Mouse (Mus musculus): ENCODE measurements around the gene Tmem54.

The Tmem54 gene

DNA sequence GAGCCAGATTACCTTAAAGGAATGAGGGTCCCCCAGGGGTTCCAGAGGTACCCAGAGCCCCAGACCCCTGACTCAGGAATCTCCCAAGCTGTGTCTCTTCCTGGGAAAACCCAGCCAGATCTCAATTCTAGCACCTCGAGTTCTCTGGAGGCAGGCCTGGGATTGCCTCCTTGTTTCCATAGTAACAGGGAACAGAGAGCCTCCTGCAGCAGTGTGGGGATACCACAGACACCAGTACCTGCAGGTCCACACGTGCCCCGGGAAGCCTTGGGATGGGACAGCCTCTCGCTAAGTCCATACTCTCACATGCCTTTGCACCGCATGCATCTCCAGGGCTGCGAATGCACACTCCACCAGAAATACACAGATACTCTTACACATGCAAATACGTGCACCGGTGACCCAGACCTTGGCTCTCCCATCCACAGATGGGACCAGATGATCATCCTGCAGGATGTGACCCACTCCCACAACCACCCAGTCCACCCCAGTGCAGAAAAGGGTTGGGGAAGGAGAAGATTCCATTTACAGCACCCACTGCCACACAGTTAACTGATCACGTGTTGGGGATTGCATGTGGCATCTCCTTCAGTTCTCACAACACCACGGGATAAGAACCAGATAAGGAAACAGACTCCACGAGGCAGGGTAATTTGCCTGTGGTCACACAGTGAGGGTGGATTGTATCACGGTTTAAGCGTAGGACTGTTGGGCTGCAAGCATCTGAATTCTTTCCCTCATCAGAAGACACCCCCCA lies 23.4 kb downstream of the Tmem54 start:
- no peak for DNase-seq (ENCODE audit: inconsistent age in 2 of 2, low spot score in 1 of 2)

DNA sequence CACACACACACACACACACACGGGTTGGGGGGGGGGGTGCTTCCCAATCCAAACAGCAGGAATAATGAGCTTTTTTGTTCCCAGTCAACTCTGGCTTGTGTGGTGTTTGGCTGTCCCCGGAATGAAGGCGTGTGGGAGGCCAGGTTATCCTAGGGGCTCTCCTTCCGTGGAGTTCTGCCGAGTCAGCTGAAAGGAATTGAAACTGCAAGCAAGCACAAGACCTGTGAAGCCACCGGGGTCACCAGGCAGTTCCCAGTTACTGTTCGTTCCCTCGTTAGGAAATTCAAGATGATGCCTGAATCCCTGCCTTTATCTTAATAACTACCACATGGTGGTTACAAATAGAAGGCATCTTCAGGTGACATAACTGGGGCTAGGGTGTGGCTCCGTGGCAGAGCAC lies 24.0 kb downstream of the Tmem54 start:
- no peak for DNase-seq (ENCODE audit: inconsistent age in 2 of 2, low spot score in 1 of 2)

DNA sequence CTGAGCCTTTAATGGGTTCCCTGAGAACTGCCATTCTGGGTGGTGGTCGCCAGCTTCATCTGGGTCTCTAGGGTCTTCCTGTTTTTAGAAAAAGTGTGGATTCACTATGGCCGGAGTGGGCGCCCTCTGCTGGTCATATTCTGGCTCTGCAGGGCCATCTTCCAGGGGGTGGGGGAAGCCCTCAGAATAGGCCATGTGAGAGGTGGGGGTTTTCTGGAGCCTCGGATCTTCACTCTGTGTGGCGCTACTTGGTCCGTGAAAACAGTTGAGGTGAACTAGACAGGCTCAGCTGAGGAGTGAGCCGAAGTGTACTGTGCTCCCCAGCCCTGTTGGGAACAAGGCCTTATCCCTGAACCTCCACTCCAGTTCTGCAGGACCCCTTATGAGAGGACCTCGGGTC lies 24.8 kb downstream of the Tmem54 start:
- DNase-seq (ENCODE audit: inconsistent age in 2 of 2, low spot score in 1 of 2), result peak in 1 of 2 experiments; percentile 74

DNA sequence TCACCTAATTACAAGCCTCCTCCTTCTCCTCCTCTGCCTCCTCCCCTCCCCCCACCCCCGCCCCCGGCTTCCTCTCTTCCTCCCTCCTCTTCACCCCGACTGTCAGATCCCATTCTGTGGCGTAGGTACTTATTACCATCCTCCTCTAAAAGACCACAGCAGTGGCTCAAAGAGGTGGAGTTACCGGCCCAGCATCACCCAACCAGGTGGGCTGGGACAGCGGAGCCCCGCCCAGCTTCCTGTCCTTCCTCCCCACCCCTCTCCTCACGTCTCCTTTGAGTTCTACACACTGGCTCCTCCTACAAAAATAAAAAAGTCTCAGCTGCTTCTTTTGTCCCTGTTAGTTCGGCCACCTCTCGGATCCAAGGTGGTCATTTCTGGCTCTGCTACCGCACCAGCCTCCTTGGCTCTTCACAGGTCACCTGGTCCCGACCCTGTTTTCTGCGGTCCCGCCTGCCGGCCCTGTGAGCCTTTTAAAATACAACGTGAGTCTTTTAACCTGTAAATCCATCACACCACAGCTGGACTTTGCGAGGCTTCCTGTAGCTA lies 25.5 kb downstream of the Tmem54 start:
- no peak for DNase-seq (ENCODE audit: inconsistent age in 2 of 2, low spot score in 1 of 2)

DNA sequence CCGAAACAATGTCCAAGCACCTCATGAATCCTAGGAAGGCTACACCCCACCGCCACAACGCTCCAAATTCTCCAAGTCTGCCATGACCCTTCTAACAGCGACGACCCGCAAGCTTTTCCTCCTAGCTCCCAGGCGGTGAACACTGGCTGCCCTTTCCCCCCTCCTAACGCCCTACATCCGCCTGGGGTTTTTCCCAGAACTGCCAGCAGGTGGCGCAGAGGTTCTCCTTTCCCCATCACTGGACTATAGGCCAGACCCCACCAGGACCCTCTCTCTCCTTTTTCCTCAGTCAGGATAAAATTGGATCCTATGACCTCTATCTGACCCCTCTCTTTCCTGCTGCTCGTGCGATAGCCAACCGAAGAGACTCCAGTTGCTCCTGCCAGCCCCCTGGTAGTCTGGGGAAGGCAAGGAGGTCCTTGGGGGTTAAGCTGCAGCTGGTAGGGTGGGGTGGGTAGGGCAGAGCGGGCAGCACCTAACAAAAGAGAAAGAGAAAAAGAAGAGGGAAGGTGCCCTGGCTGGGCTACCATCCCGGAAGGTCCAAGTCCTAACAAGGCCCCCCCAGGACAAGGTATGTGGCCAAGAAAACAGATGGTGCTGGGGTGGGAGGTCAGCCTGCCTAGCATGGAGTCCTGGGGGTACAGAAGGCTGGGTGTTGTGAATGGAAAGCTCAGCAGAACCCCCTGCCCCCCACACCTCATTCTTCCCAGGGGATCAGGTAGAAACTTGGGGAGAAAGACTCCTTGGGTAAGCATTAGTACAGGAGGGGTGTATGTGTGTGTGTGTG lies 29.6 kb downstream of the Tmem54 start:
- peak; percentile 70 to 91 for DNase-seq (ENCODE audit: inconsistent age in 2 of 2, low spot score in 1 of 2)

DNA sequence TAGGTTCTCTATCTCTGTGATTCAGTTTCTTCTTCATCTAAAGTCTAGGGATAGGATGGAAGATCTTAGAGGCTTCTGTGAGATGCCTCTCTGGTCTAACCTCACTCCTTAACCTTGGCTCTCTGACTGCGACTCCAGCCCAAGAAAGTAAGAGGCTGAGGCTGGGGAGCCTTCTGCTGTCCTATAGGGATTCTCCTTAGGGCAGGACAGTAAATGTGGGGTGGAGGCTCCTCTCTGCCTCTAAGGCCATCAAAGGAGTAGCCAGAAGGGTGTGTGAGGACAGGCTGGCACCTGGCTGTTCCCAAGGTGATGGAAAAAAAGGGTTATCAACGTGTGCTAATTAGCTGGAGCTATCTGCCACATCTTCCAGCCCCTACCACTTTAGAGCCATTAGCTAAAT lies 30.3 kb downstream of the Tmem54 start:
- no peak for DNase-seq (ENCODE audit: inconsistent age in 2 of 2, low spot score in 1 of 2)

DNA sequence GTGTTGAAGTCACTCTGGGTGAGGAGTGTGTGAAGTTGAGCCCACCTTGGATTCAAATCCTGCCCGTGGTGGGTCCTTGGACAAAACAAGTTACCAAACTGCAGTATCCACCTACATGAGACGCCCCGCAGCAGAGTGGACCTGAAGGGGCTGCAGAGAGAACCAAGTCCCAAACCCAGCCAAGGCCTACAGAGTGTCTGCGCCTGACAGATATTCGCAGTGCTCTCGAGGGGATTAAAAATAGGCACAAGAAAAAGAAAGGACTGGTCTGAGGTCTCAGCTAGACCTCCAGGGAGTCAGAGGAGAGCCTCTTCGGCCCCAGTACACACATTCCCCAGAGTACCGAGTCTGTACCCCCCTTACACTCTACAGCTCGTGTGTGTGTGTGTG lies 30.8 kb downstream of the Tmem54 start:
- DNase-seq (ENCODE audit: inconsistent age in 2 of 2, low spot score in 1 of 2), result no peak

DNA sequence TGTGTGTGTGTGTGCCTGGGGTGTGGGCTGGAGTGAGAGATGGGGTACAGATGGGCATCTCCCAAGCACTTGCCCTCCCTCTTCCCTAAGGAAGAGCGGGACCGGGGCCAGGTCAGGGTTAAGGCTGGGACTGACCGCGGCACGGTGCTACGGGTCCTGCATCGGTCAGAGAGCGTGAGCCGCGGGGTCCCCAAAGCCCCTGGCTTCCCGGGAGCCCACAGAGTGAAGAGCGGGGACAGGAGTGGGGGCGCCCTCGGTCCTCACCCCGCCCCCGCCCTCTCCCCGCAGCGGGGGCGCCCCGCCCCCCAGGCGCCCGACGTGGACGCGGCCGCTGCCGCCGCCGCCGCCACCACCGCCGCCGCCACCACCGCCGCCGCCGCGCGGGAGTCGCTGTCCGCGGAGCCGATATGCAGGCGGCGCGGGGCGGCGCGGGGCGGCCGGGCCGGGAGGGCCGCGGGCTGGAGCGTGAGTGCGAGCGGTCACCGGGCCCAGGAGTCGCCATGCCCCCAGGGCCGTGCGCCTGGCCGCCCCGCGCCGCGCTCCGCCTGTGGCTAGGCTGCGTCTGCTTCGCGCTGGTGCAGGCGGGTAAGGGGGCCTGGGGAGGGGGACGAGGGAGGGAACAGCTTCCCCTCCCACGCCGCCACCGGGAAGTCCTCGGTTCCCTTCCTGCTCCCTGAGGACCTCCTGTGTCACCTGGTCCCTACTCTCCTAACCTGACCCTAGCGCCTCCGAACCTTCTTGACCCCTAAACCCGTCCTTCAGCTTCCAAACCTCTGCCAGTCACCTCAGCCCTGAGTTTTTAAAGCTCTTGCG lies 31.4 kb downstream of the Tmem54 start, which contains the start of gene Fndc5:
Fndc5 (plus strand) TSS at position 421 of the 813 bp plus-strand sequence.
- DNase-seq (ENCODE audit: inconsistent age in 2 of 2, low spot score in 1 of 2), result peak in 1 of 2 experiments; percentile 59

DNA sequence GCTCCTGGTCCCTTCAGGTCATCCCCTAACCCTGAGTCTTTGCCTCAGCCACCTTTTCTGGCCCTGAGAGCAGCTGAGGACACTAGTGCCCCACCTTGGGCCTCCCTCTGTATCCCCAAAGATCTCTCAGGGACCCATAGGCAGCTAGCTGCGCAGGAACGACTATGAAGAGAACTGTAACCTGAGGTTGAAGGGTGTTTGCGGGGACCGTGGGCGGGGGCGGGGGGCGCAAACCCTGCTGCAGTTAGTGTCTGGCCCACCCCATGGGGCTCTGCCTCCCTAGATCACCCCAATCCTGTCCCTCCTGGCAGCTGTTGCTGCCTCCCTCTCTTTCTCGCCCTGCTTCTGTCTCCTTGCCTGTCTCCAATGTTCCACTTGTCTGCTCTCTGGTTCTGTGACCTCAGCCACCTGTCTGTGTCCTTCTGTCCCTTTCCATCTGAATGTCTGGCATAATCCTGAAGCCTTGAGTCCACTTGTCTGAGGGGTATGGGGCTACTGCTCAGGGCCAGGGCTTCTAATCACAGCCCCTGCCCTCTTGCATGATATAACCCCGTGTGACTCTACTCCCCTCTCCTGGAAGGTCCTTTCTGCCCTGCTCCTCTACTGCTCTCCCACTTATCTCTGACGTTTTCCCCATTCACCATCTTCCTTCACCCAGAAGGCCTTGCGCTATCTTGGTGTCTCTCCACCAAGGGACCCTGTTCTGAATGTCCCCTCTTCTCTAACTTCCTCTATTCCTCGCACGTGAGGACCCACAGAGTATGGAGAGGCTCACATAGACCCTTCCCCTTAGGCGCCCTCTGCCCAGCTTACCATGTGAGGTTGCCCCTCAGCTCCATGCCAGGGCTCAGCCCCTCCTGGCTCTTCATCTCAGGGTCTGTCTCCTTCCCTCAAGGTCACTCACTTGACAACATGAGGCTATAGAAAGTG lies 32.3 kb downstream of the Tmem54 start:
- DNase-seq (ENCODE audit: inconsistent age in 2 of 2, low spot score in 1 of 2), result no peak

DNA sequence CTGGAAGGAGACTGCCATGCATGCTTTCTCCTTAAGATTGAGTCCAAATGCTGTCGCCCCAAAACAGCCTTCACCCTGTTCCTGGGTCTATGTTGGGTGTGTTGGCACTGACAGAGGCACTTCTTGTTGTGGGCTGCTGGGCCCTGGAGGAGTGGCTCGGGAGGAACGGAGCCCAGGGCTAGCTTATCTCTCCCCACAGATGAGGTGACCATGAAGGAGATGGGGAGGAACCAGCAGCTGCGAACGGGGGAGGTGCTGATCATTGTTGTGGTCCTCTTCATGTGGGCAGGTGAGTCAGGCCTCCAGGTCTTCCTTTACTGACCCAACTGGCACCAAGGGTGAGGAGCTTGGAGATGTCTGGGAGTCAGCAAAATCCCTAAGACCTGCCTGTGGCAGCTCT lies 34.3 kb downstream of the Tmem54 start:
- no peak for DNase-seq (ENCODE audit: inconsistent age in 2 of 2, low spot score in 1 of 2)

DNA sequence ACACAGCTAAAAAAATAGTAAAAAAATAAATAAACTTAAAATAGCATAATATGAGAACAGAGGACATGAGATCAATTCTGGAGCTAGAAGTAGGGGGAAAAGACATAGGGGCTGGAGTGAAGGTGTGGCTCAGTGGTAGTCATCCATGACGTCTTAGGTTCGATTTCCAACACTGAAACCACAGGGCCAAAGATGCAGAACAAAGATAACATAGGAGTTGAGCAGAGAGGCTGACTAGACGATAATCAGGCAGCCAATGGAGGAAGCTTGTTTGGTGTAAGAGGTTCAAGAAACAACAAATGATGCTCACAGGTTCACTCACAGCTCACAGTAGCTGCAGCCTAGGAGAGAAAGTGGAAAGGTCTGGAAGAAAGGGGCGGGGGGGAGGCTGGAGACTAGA lies 35.5 kb downstream of the Tmem54 start:
- no peak for DNase-seq (ENCODE audit: inconsistent age in 2 of 2, low spot score in 1 of 2)

DNA sequence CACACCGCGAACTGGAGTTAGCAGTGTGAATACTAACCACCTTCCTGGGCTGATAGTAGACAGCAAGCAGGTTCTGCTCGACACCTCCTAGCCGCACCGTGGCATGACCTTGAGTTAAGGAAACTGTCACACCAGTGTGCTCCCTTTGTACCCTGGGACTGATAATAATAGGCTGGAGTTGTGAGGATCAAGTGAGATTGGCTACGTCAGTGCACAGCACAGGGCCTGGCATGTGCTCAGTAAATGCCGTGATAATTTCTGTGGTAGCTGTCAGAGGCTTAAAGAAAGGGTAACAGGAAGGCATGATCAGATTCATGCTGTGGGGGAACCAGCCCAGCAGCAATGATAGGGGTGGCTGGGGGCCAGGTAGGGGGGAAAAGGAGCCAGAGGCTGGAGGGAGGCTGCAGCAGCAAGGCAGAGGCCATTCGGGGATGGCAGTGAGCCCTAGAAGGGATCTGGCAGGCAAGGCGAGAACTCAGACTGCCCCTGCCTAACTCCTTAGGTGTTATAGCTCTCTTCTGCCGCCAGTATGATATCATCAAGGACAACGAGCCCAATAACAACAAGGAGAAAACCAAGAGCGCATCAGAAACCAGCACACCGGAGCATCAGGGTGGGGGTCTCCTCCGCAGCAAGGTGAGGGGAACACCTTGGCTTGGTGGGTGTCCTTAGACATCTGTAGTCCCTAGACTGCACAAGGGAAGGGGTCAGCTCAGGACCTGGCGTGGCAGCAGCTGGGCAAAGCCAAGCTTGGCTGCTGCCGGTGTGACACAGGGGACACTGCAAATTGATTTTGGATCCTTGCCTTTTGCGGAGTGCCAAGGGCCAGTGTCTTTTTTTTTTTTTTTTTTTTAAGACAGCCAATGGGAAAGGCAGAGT lies 36.5 kb downstream of the Tmem54 start:
- DNase-seq (ENCODE audit: inconsistent age in 2 of 2, low spot score in 1 of 2), result no peak

DNA sequence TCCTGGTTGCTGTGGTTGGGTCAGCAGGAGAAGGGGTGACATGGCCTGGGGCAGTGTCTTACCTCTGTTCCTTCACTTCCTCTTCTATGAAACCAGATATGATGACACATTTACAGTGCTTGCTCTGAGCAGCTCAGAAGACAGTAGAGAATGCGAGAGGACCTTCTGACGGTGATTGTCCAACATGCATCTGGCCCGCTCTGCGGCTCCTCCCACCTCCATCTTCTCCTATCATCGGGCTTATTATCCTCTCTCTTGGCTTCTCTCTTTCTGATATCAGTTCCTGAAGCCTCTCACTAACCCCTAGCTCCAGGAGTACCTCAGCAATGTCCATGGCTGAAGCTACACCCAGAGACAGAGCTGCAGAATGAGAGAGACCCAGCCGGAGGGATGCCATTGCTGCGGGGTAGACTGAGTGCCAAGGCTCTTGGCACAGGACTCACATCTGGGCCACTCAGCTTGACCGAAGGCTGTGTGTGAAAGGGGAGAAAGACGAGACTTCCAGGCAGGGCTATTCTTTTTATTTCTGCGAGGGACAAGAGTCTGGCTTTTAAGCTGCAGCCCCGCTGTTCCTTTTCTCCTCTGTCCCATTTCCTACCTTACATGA lies 37.2 kb downstream of the Tmem54 start:
- no peak for DNase-seq (ENCODE audit: inconsistent age in 2 of 2, low spot score in 1 of 2)

DNA sequence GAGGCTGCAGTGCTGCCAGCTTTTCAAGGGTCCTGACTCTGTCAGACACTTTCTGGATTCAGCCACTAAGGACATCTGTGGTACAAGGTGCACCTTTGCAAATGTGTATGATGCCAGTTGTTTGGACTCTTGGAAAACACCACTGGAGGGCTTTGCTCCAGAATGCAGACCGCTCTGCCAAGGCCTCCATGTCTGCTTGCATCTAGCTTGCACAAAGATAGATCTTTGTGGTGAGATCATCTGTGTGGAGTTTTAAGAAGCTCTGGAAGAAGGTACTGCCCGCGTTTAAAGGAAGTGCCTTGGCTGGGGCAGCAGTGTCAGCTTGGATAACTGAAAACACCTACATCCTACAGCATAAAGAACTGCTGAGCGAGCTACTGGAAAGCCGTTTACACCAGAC lies 38.2 kb downstream of the Tmem54 start:
- DNase-seq (ENCODE audit: inconsistent age in 2 of 2, low spot score in 1 of 2), result no peak

DNA sequence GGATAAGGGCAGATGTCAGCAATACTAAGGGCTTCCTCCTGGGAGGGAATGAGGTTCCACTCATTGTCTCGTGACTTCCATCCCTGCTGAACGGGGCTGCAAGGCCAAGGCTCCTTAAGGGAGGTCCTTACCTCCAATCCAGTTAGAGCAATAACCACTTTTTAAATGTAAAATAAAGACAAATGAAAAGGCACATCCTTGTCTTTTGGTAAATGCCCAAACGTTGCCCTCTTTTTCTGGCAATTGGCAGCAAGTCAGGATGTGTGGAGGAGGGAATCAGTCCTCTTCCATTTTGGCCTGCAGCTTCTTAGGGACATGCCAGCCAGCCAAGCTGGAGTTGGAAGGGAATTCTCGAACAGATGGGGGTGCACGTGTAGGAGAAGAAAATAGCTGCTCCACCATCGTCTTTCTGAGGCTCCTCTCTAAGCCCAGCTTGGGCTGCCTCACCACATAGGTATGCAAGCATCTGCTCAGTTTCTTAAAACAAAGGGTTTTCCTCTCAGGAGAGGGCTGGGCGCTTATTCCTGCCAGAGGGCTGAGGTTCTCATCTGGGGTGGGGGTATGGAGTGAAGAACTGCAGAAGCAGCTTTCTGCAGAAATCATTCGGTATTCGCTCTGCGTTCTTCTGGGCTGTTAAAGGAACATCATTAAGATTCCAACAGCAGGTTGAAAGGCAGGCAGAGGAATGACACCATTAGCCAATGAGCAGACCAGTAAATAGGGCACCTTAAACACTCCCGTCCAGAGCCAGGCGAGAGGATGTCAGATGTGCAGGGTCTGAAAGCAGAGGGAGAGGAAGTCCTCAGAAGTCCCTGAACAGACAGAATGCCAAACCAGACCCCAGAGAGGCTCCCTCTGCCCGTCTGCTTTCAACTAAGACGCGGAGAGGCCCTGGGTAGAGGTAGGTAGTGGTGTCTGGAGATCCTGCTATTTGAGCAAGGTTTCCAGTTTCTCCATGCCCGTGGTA lies 39.3 kb downstream of the Tmem54 start:
- no peak for DNase-seq (ENCODE audit: inconsistent age in 2 of 2, low spot score in 1 of 2)

DNA sequence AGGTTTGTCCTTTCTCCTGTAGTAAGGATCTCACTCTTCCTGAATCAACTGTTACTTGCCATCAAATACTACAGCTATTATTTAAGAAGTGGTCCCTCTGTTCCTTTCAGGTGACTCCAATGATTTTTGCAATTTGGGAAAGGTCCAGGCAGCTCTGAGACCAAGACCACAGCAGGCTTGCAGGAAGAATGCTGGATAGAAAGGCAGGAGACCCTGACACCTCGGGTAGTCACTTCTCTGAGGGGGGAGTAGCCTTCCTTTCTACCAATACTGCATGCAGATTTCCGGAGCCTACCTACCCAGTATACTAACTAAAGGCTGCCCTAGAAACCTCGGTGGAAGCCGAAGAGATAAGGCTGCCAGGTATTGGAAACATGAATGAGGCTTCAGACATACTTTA lies 40.1 kb downstream of the Tmem54 start:
- no peak for DNase-seq (ENCODE audit: inconsistent age in 2 of 2, low spot score in 1 of 2)

DNA sequence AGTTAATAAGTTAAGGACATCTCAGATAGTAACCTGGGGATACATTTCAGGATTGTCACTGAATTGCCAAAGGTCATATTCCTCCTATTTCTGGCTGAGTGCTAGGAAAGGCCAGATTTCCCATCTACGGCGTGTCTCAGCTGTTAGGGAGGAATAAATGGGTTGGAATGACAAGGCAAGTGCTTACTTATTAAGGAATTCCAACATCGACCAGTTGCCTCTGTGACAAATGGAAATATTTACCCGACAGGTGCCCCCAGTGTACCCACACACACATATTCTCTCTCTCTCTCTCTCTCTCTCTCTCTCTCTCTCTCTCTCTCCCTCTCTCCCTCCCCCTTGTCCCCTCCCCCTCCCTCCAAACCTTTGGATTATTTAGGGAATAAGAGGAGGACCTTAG lies 40.6 kb downstream of the Tmem54 start:
- DNase-seq (ENCODE audit: inconsistent age in 2 of 2, low spot score in 1 of 2), result no peak

DNA sequence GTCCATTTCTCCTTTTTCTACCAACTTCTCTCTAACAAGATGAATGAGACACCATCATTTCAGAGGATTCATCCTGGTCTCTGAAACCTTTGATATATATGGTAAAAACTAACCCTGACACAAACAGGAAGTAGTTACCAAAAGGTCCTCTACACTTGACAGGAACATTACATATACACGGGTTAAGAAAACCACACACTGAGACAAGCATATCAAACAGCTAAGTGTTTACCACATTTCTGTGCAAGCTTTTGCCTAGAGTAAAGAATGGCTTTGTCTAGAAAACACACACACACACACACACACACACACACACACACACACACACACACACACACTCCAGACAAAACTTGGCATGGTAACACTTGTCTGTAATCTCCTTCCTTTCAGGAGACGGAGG lies 41.0 kb downstream of the Tmem54 start:
- DNase-seq (ENCODE audit: inconsistent age in 2 of 2, low spot score in 1 of 2), result no peak
